Mouse (Mus musculus) liver, embryonic 16.5 days (tissue): ENCODE data around the gene Abcb4. TPM values are rescaled to one million over a fixed set of nuclear protein-coding genes. Genes with fewer than 3 reads are reported as not detected.
A peak's percentile ranks its signal among the peaks of the same experiment; 100 is the strongest.
"Not testable (repeated sequence)": the region's sequence is repeated elsewhere in the genome, so short reads cannot be mapped to it uniquely, and the experiment has no call there.

Source experiments
- ATAC-seq: fragments of 200-750 bp; cut with Nextera tagmentation; 2 replicates; pipeline ENCODE4 v1.8.0; 2017; ENCODE audit warnings: low read depth, mild to moderate bottlenecking, moderate number of reproducible peaks, moderate library complexity
- H3K27ac ChIP-seq: fragments of 300-500 bp; sonication (generic); 2 replicates; pipeline ENCODE4 v1.5.1; 2014; ENCODE audit warnings: mild to moderate bottlenecking, low read length
- H3K27me3 ChIP-seq: fragments of 300-500 bp; sonication (generic); 2 replicates; pipeline ENCODE4 v1.6.1; 2014; ENCODE audit warnings: low read depth, low read length, mixed read lengths; ENCODE audit not compliant: control insufficient read depth, insufficient read depth
- H3K36me3 ChIP-seq: fragments of 300-500 bp; sonication (generic); 2 replicates; pipeline ENCODE4 v1.6.1; 2014; ENCODE audit warnings: mild to moderate bottlenecking; ENCODE audit not compliant: control insufficient read depth, insufficient read depth
- H3K4me1 ChIP-seq: fragments of 300-500 bp; sonication (generic); 2 replicates; pipeline ENCODE4 v1.6.1; 2014; ENCODE audit warnings: low read depth, low read length, mixed read lengths; ENCODE audit not compliant: control insufficient read depth
- H3K4me2 ChIP-seq: fragments of 300-500 bp; sonication (generic); 2 replicates; pipeline ENCODE4 v1.6.1; 2014; ENCODE audit warnings: low read depth, low read length, mixed read lengths
- H3K4me3 ChIP-seq: fragments of 300-500 bp; sonication (generic); 2 replicates; pipeline ENCODE4 v1.5.1; 2014; ENCODE audit warnings: low read depth, mild to moderate bottlenecking, low read length
- H3K9ac ChIP-seq: fragments of 300-500 bp; sonication (generic); 2 replicates; pipeline ENCODE4 v1.6.1; 2014; ENCODE audit warnings: low read depth, low read length
- H3K9me3 ChIP-seq: fragments of 300-500 bp; sonication (generic); replicated peaks from 2 replicates; pipeline ENCODE4 v1.6.1; 2016; ENCODE audit warnings: low read length; ENCODE audit not compliant: control insufficient read depth
- WGBS: fragments of 180-500 bp; shearing (Covaris S2); extraction: QIAGEN DNeasy Blood & Tissue Kit; methylation state at CpG from one replicate; pipeline ENCODE4 v1.1.7; 2014; ENCODE audit not compliant: insufficient replicate concordance; 5-methylcytosine and 5-hydroxymethylcytosine counted together
- polyA plus RNA-seq: library from polyadenylated mRNA; unstranded; fragments of >200 nt; fragmentation: Nextera tagmentation; extraction: Ambion mirVana; gene quantifications from 2 replicates; pipeline ENCODE4 v1.2.1, GENCODE M21; 2015

Abcb4 gene
- polyA plus RNA-seq, 1 experiment from 2014 or later: 29.8 TPM

GRCm38 (mm10) chr5:8901001-8901400, 7.5 kb downstream of the Abcb4 start:
- H3K36me3 ChIP-seq: peaks cover 27% of the 10 kb centered on the region
- ATAC-seq: no peak
- no peaks in the 10 kb centered on the region for H3K27me3 ChIP-seq
- WGBS: 79% methylated on average over 1 of the region's 1 CpGs
- H3K4me1 ChIP-seq: peaks cover 7% of the 10 kb centered on the region
- H3K4me2 ChIP-seq: no peak overlapping the region
- H3K27ac ChIP-seq: no peak overlapping the region
- H3K4me3 ChIP-seq: no peak overlapping the region
- no peaks in the 10 kb centered on the region for H3K9me3 ChIP-seq
- no peak overlapping the region for H3K9ac ChIP-seq

GRCm38 (mm10) chr5:8902141-8902817, 8.8 kb downstream of the Abcb4 start:
- H3K9me3 ChIP-seq: no peaks in the 10 kb centered on the region
- no peak overlapping the region for H3K4me2 ChIP-seq
- H3K9ac ChIP-seq: no peak overlapping the region
- peaks cover 30% of the 10 kb centered on the region for H3K36me3 ChIP-seq
- no peaks in the 10 kb centered on the region for H3K27me3 ChIP-seq
- H3K4me3 ChIP-seq: no peak overlapping the region
- no peak for ATAC-seq
- H3K27ac ChIP-seq: no peak overlapping the region
- WGBS: 75% methylated on average over 6 of the region's 6 CpGs
- peaks cover 3% of the 10 kb centered on the region for H3K4me1 ChIP-seq

- WGBS: 80% methylated on average over 6 of the region's 6 CpGs
- no peaks in the 10 kb centered on the region for H3K9me3 ChIP-seq
- H3K4me1 ChIP-seq: no peaks in the 10 kb centered on the region
- no peaks in the 10 kb centered on the region for H3K27me3 ChIP-seq
- no peak overlapping the region for H3K9ac ChIP-seq
- H3K27ac ChIP-seq: peak overlapping the region; percentile 22
- peak; percentile 77 for ATAC-seq
- H3K4me2 ChIP-seq: no peak overlapping the region
- H3K4me3 ChIP-seq: no peak overlapping the region
- H3K36me3 ChIP-seq: peaks cover 36% of the 10 kb centered on the region
Observed at GRCm38 (mm10) chr5:8904539-8904938, 11.0 kb downstream of the Abcb4 start.

GRCm38 (mm10) chr5:8911567-8912198, 18.2 kb downstream of the Abcb4 start:
- no peak for ATAC-seq
- no peaks in the 10 kb centered on the region for H3K4me1 ChIP-seq
- no peak overlapping the region for H3K27ac ChIP-seq
- WGBS: 56% methylated on average over 8 of the region's 8 CpGs
- H3K9me3 ChIP-seq: no peaks in the 10 kb centered on the region
- peaks cover 38% of the 10 kb centered on the region for H3K36me3 ChIP-seq
- H3K4me2 ChIP-seq: no peak overlapping the region
- H3K4me3 ChIP-seq: no peak overlapping the region
- no peak overlapping the region for H3K9ac ChIP-seq
- H3K27me3 ChIP-seq: no peaks in the 10 kb centered on the region

GRCm38 (mm10) chr5:8916400-8916799, 22.9 kb downstream of the Abcb4 start:
- Histone ChIP-seq H3K9me3 (no peaks in the 10 kb centered on the region), H3K4me1 (no peaks in the 10 kb centered on the region), H3K36me3 (peaks cover 29% of the 10 kb centered on the region), H3K9ac (no peak overlapping the region), H3K4me2 (no peak overlapping the region), H3K27me3 (no peaks in the 10 kb centered on the region), H3K4me3 (no peak overlapping the region), H3K27ac (no peak overlapping the region)
- 34% methylated on average over 2 of the region's 2 CpGs for whole genome bisulfite sequencing
- no peak for ATAC-seq

GRCm38 (mm10) chr5:8917069-8917468, 23.6 kb downstream of the Abcb4 start:
- no peak overlapping the region for H3K4me3 ChIP-seq
- no peaks in the 10 kb centered on the region for H3K27me3 ChIP-seq
- H3K36me3 ChIP-seq: peaks cover 27% of the 10 kb centered on the region
- no peak for ATAC-seq
- H3K4me1 ChIP-seq: no peaks in the 10 kb centered on the region
- 25% methylated on average over 6 of the region's 6 CpGs for WGBS
- H3K9ac ChIP-seq: no peak overlapping the region
- H3K9me3 ChIP-seq: no peaks in the 10 kb centered on the region
- no peak overlapping the region for H3K27ac ChIP-seq
- no peak overlapping the region for H3K4me2 ChIP-seq

- peaks cover 36% of the 10 kb centered on the region for H3K36me3 ChIP-seq
- ATAC-seq: peak; percentile 64
- no peak overlapping the region for H3K9ac ChIP-seq
- H3K27me3 ChIP-seq: no peaks in the 10 kb centered on the region
- 77% methylated on average over 9 of the region's 9 CpGs for WGBS
- no peak overlapping the region for H3K4me2 ChIP-seq
- no peak overlapping the region for H3K4me3 ChIP-seq
- no peaks in the 10 kb centered on the region for H3K9me3 ChIP-seq
- H3K27ac ChIP-seq: no peak overlapping the region
- no peaks in the 10 kb centered on the region for H3K4me1 ChIP-seq
Observed at GRCm38 (mm10) chr5:8928440-8928839, 34.9 kb downstream of the Abcb4 start.

- no peak for ATAC-seq
- H3K9me3 ChIP-seq: no peaks in the 10 kb centered on the region
- H3K36me3 ChIP-seq: peaks cover 66% of the 10 kb centered on the region
- no peak overlapping the region for H3K27ac ChIP-seq
- no peaks in the 10 kb centered on the region for H3K4me1 ChIP-seq
- no peak overlapping the region for H3K9ac ChIP-seq
- H3K27me3 ChIP-seq: no peaks in the 10 kb centered on the region
- H3K4me3 ChIP-seq: no peak overlapping the region
- 81% methylated on average over 7 of the region's 7 CpGs for WGBS
- H3K4me2 ChIP-seq: no peak overlapping the region
Observed at GRCm38 (mm10) chr5:8937965-8938364, 44.4 kb downstream of the Abcb4 start.

- H3K9me3 ChIP-seq, H3K4me1 ChIP-seq, H3K4me3 ChIP-seq, H3K9ac ChIP-seq, H3K4me2 ChIP-seq, H3K27ac ChIP-seq, H3K27me3 ChIP-seq, ATAC-seq: not testable (repeated sequence)
- H3K36me3 ChIP-seq: peaks cover 54% of the 10 kb centered on the region
- no CpG with 5 or more reads among the region's 1 CpGs for WGBS
Observed at GRCm38 (mm10) chr5:8941266-8941665, 47.7 kb downstream of the Abcb4 start.
